Comparison of ENCODE assay signal across 8 mouse cellular contexts in the genomic region with DNA sequence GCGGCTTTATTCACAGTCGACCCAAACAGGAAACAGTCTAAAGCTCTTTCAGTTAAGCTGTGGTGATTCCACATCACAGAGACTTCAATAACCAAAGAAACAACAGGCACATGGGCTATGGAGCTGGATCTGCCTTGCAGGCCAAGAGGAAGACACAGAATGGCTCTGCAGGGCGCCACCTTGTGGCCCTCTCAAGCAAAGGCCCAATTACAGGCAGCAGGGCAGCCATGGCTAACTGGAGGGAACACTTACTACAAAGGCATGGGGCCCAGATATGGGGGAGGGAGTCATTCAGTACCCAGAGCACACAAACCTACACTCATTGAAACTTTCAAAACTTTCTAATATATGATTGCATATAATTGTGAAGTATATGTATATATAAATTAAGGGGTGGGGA. TPM values are rescaled to one million over a fixed set of nuclear protein-coding genes. Genes with fewer than 3 reads are reported as not detected.
A peak's percentile ranks its signal among the peaks of the same experiment; 100 is the strongest.
DNase-seq lines count a peak whose midpoint lies in the region; ATAC-seq and TF ChIP-seq lines count a peak whose summit lies in the region.

No protein-coding gene starts in this region.

- H3K9ac ChIP-seq in ES-Bruce4 (ENCODE audit: low read depth, poor library complexity, severe bottlenecking) = no peak overlapping the region
- H3K9ac ChIP-seq in embryonic facial prominence, embryonic 15.5 days = no peak overlapping the region

- intact Hi-C loops in heart, postnatal 10 days (cut with DNase I) = loop anchor here (5.0 kb wide), 2 partner anchors 53 to 248 kb away; partner anchors contain the start of gene Otos

- H3K36me3 ChIP-seq in ES-Bruce4 (ENCODE audit: control insufficient read depth, insufficient read depth, low read length, poor library complexity, severe bottlenecking) = no peaks in the 10 kb centered on the region
- no peaks in the 10 kb centered on the region for H3K36me3 ChIP-seq in embryonic facial prominence, embryonic 15.5 days

- ATAC-seq in embryonic facial prominence, embryonic 15.5 days (ENCODE audit: insufficient number of reproducible peaks, low FRiP score, low TSS enrichment, low read depth) = peak; percentile 51; the same call in 1 of the 2 replicates

- H3K27ac ChIP-seq in ES-Bruce4 (ENCODE audit: insufficient read depth, low read length) = no peak overlapping the region
- H3K27ac ChIP-seq in bone marrow, adult 2 months (ENCODE audit: control insufficient read depth, insufficient read depth, low read depth, low read length, poor library complexity) = no peak overlapping the region
- H3K27ac ChIP-seq in embryonic facial prominence, embryonic 15.5 days (replicated peaks) = no peak overlapping the region

- no peaks in the 10 kb centered on the region for H3K9me3 ChIP-seq in ES-Bruce4 (replicated peaks; ENCODE audit: control insufficient read depth, insufficient read depth, low read length, poor library complexity, severe bottlenecking)
- no peaks in the 10 kb centered on the region for H3K9me3 ChIP-seq in embryonic facial prominence, embryonic 15.5 days (replicated peaks)

- DNase-seq in heart, postnatal 10 days = peak; percentile 80 to 85
- DNase-seq in layer of hippocampus, adult 11-12 months (ENCODE audit: low spot score) = peak; percentile 87
- DNase-seq in lung, postnatal 10 days = peak; percentile 82
- DNase-seq in retina, adult 2 months (ENCODE audit: low read depth, low spot score) = peak; percentile 56
- DNase-seq in thymus, postnatal 25 days = peak; percentile 75

- no peak for TF ChIP-seq POLR2A in ES-Bruce4 (IDR thresholded peaks at IDR 0.05; ENCODE audit: insufficient read depth, low read length)
- TF ChIP-seq POLR2A in bone marrow, adult 2 months (IDR thresholded peaks at IDR 0.05; ENCODE audit: borderline replicate concordance, control insufficient read depth, low read depth, low read length) = no peak

- no peaks in the 10 kb centered on the region for H3K4me1 ChIP-seq in ES-Bruce4 (ENCODE audit: control insufficient read depth, insufficient read depth, low read length)
- no peaks in the 10 kb centered on the region for H3K4me1 ChIP-seq in bone marrow, adult 2 months (ENCODE audit: control insufficient read depth, insufficient read depth, low read length)
- H3K4me1 ChIP-seq in embryonic facial prominence, embryonic 15.5 days = no peaks in the 10 kb centered on the region

- no peak overlapping the region for H3K4me3 ChIP-seq in ES-Bruce4 (ENCODE audit: low read depth, low read length)
- no peak overlapping the region for H3K4me3 ChIP-seq in bone marrow, adult 2 months (replicated peaks; ENCODE audit: control insufficient read depth, low read depth, low read length)
- no peak overlapping the region for H3K4me3 ChIP-seq in embryonic facial prominence, embryonic 15.5 days (replicated peaks)

- H3K27me3 ChIP-seq in ES-Bruce4 (ENCODE audit: control insufficient read depth, insufficient read depth, low read length, poor library complexity, severe bottlenecking) = no peaks in the 10 kb centered on the region
- no peaks in the 10 kb centered on the region for H3K27me3 ChIP-seq in embryonic facial prominence, embryonic 15.5 days

- WGBS in bone marrow, adult 2 months = 26% methylated on average over 3 of the region's 3 CpGs
- 5% methylated on average over 3 of the region's 3 CpGs for WGBS in embryonic facial prominence, embryonic 15.5 days

- TF ChIP-seq CTCF in ES-Bruce4 (IDR thresholded peaks at IDR 0.05; ENCODE audit: low read depth, low read length) = peak; percentile 95
- peak; percentile 94 for TF ChIP-seq CTCF in bone marrow, adult 2 months (IDR thresholded peaks at IDR 0.05; ENCODE audit: control insufficient read depth, insufficient read depth, low read length)

- no peak overlapping the region for H3K4me2 ChIP-seq in embryonic facial prominence, embryonic 15.5 days (replicated peaks)

- TF ChIP-seq EP300 in ES-Bruce4 (IDR thresholded peaks at IDR 0.05; ENCODE audit: insufficient read depth, low read depth, low read length) = no peak

RNA-seq across cellular contexts. Expression of gene Ankmy1, which starts 7.6 kb away (rescaled TPM):
- not detected in 2 replicates for polyA plus RNA-seq in ES-Bruce4 (2011; ENCODE audit: insufficient read depth, insufficient read length, low read depth, missing spikeins)
- not detected in 2 replicates for polyA plus RNA-seq in bone marrow, adult 2 months (2011; ENCODE audit: insufficient read depth, insufficient read length, low replicate concordance, missing spikeins)
- polyA plus RNA-seq in embryonic facial prominence, embryonic 15.5 days (2015; fragmentation: Nextera tagmentation; extraction: Ambion mirVana) = 0.88 and 1.0 TPM in 2 replicates
- total RNA-seq in heart, postnatal 10 days (2021) = under 1 TPM in 1 of 2 experiments, not detected in 1; 0.32 TPM

RNA-seq across cellular contexts. Expression of gene Dusp28, which starts 11.7 kb away (rescaled TPM):
- polyA plus RNA-seq in ES-Bruce4 (2011; ENCODE audit: insufficient read depth, insufficient read length, low read depth, missing spikeins) = 0.76 and 0.85 TPM in 2 replicates
- 9.2 and 9.3 TPM in 2 replicates for polyA plus RNA-seq in bone marrow, adult 2 months (2011; ENCODE audit: insufficient read depth, insufficient read length, low replicate concordance, missing spikeins)
- polyA plus RNA-seq in embryonic facial prominence, embryonic 15.5 days (2015; fragmentation: Nextera tagmentation; extraction: Ambion mirVana) = 10.1 and 11.5 TPM in 2 replicates
- total RNA-seq in heart, postnatal 10 days (2021) = 10 to 100 TPM; 11.5 to 12.8 TPM

RNA-seq across cellular contexts. Expression of gene Rnpepl1, which starts 15.5 kb away (rescaled TPM):
- 31.1 and 39.0 TPM in 2 replicates for polyA plus RNA-seq in ES-Bruce4 (2011; ENCODE audit: insufficient read depth, insufficient read length, low read depth, missing spikeins)
- polyA plus RNA-seq in bone marrow, adult 2 months (2011; ENCODE audit: insufficient read depth, insufficient read length, low replicate concordance, missing spikeins) = 26.4 and 62.1 TPM in 2 replicates
- polyA plus RNA-seq in embryonic facial prominence, embryonic 15.5 days (2015; fragmentation: Nextera tagmentation; extraction: Ambion mirVana) = 47.7 and 47.8 TPM in 2 replicates
- total RNA-seq in heart, postnatal 10 days (2021) = 10 to 100 TPM; 77.3 to 79.2 TPM

RNA-seq across cellular contexts. Expression of gene Capn10, which starts 39.1 kb away (rescaled TPM):
- 17.1 and 17.9 TPM in 2 replicates for polyA plus RNA-seq in ES-Bruce4 (2011; ENCODE audit: insufficient read depth, insufficient read length, low read depth, missing spikeins)
- polyA plus RNA-seq in bone marrow, adult 2 months (2011; ENCODE audit: insufficient read depth, insufficient read length, low replicate concordance, missing spikeins) = 5.4 and 15.5 TPM in 2 replicates
- 34.5 and 36.5 TPM in 2 replicates for polyA plus RNA-seq in embryonic facial prominence, embryonic 15.5 days (2015; fragmentation: Nextera tagmentation; extraction: Ambion mirVana)
- 10 to 100 TPM in 1 of 2 experiments, 1 to 10 TPM in 1; 9.9 to 10.9 TPM for total RNA-seq in heart, postnatal 10 days (2021)

RNA-seq across cellular contexts. Expression of gene Gpr35, which starts 55.6 kb away (rescaled TPM):
- polyA plus RNA-seq in ES-Bruce4 (2011; ENCODE audit: insufficient read depth, insufficient read length, low read depth, missing spikeins) = 0.17 TPM in 1 of 2 replicates, not detected in the other
- 0.49 and 5.0 TPM in 2 replicates for polyA plus RNA-seq in bone marrow, adult 2 months (2011; ENCODE audit: insufficient read depth, insufficient read length, low replicate concordance, missing spikeins)
- polyA plus RNA-seq in embryonic facial prominence, embryonic 15.5 days (2015; fragmentation: Nextera tagmentation; extraction: Ambion mirVana) = 1.2 and 2.1 TPM in 2 replicates
- under 1 TPM; 0.29 to 0.45 TPM for total RNA-seq in heart, postnatal 10 days (2021)
